Mouse (Mus musculus) NIH3T3 (cell line): Measurements from ENCODE around the gene Cfap54.

Experiments used
- DNase-seq: peaks from one replicate; pipeline ENCODE4 v3.0.0-alpha.2; 2012; ENCODE audit warnings: low read depth

The Cfap54 gene

DNA sequence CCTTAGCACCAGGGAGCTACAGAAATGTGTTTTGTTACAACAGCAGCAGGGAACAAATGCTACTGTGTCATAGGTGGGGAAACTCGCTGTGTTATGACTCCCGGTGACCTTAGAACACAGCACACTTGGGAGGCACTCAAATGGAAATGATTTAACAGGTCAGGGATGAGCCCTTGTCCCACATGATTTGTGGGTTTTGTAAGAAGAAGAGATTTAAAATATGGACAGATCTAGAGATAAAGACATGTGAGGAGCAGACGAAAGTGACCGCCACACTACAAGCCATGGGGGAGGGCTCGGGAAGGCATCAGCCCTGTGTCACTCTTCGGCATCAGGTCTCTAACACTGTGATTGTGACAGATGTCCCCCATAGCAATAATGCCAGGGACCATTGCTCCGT is 144.3 kb downstream of the Cfap54 start:
- no peak for DNase-seq

DNA sequence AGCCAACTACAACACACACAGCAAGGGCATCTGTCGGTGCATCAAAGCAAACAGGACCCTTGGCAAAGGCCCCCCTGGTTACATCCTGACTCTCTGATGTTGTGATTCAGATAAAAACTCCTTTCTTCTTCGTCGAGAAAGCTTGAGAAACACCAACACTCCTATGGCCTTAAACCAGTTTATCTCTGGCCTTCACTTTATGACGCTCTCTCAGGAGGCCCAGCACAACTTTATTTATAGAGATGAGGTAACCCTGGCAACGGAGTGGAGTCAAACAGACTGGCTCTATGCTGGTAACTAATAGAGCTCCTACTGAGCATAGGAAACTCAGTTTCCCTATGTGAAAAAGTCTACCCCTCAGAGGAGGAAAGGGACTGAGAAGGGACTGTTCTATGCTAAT is 146.9 kb downstream of the Cfap54 start:
- no peak for DNase-seq

DNA sequence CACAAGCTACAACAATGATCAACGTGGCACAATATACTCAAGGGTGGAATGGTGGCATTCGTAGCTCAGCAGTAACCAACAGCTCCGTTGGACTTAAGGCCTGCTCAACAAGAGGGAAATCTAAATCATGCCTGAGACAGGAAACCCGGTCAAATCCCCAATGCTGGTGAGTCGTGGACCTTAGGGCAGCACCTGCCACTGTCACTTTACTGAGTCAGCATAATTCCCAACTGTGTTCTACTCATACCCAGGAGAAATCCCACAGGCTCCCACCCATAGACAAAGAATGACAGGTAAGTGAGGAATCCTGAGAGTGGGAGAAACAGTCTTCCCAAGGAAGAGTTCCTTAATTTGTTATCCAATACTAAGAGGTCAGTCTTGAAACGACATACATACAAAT is 147.8 kb downstream of the Cfap54 start:
- no peak for DNase-seq

DNA sequence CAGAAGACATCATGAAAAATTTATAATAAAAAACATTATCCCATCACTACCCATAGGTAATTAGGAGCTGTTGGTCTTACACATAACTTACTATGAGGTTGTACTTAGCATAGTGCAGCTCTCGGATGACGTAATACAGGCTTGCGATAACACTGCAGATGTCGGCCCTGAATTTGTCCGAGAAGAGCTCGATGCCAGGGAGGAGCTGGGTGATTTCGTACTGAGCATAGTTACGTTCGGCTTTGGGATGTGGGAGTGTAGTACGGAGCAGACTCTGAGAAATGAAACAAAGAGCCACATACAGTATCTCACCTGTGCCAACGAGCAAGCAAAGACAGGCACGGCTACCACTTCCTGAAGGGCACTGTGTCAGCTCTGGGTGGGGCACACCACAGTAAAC is 149.0 kb downstream of the Cfap54 start:
- no peak for DNase-seq

DNA sequence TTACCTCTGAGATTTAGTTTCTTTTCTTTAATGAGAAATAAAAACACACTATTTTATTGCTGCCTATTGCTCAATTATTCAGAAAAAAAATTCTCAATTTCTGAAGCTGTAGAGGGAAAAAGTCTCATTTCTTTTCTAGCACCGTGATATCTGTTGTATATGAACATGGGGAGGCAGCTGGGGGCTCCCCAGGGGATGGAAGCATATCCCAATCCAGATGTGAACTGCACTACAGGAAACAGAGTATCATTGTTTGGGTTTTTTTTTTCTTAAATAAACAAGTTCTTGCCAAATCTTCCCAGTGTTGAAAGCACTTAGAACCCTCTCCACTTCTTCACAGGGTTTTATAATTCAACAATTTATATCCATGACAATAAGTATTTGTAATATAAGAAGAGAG is 151.4 kb downstream of the Cfap54 start:
- peak; percentile 51 for DNase-seq

DNA sequence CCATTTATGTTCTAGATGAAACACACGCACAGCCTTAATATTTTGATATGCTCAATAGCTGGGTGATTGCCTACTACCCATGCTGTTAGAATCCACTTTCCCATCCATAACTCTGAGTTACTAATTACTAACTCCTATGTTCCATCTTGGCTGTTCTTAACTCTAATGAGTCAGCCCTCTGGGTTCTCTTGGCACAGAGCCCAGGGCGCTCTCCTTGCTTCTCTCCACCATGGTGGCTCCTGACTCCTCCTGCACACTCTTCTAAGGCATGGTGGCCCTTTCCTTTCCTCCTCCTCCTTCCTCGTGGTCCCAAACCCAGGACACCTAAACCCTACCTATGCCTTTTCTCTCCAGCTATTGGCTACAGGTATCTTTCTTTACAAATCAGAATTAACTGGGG is 153.2 kb downstream of the Cfap54 start:
- DNase-seq = peak; percentile 61

DNA sequence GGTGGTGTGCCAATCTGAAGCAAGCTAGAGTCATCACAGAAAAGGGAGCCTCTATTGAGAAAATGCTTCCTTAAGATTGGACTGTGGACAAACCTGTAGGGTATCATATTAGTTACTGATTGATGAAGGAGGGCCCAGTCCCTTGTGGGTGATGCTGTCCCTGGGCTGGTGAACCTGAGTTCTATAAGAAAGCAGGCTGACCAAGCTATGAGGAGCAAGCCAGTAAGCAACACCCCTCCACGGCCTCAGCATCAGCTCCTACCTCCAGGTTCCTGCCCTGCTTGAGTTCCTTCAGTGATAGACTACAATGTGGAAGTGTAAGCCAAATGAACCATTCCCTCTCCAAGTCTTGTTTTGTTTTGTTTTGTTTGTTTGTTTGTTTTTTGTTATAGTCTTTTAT is 162.9 kb downstream of the Cfap54 start:
- DNase-seq = no peak

DNA sequence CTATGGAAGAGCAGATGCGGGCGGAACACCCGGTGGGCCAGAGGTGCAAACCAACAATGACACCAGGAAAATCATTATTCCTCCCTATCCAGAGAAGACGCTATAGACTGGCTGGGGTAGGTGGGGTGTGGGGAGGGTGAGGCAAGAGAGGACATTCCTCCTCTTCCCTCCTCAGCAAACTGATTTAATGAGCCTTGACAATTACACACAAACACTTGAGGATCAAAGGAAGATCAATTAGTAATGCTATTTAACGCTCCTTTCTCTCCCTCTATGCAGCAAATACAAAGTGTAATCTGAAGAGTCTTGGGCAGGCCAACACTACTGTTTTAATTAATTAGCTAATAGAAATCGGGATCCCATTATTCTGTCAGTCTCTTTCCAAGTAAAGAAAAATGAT is 174.2 kb downstream of the Cfap54 start:
- DNase-seq = no peak

DNA sequence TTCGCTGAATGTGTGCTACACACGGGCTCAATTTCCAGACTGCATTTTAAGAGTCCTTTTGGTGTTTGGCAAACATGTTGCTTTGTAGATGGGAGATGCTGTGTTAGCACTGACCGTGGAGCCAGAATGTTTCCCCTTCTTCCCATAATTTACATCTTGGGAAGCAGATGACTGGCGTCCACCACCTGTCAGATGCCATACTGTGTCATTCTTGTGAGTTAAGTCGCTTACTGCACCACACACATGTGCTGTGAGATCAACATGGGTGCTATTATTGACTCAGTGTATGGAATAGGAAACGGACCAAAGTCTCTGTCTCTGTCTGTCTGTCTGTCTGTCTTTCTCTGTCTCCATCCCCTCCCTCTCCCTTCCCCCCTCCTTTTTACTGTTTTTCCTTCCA is 193.0 kb downstream of the Cfap54 start:
- DNase-seq = no peak

DNA sequence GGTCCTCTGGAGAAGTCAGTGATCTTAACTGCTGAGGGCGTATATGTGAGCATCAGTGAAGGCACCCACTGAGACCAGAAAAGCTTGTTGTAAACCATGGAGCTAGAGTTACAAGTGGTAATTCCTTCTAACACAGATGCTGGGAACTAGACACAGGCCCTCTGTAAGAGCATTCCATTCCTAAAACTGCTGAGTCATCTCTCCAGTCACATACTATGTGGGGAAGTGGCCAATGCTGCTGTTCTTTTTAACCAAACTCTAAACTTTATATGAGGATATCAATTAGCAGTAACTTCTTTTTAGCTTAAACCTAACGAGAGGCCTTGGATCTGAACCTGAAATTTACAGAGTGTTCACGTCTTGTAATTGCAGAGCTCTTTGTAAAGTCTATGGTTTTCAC is 203.4 kb downstream of the Cfap54 start:
- peak; percentile 5 for DNase-seq

DNA sequence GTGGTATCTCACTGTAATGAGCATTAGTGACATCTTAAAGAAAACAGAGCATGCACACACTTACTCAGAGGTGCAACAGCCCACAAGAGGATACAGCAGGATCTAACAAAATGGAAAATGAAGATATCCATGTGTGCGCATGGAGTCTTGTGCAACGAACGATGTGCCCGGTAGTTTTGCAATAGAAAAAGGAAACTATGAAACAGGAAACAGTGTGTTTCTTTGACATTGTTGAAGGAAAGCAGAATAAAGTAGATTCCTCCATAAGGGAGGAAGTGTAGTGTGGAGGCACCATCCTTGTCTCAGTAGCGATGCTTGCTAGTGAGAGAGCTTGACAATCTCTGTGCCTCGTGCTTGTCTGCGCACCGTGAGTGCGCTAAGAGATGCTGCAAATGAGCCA is 240.4 kb downstream of the Cfap54 start:
- DNase-seq = no peak

DNA sequence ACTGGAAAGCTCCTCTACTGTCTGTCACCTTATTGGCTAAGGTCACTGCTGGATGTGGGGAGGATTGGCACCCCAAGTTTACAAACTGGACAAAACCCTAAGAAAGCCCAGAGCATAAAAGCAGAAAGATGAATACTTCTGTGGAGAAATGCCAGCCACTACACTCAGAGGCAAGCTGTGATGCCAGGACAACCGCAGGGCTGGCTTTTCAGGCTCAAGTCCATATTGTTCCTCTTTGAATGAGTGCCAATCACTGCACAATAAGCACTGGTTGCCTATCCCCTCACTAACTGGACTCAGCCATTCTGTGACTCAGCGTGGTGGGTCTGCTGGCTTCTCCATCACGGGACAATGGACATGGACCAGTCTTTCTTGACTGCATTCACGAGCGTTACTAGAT is 243.8 kb downstream of the Cfap54 start:
- no peak for DNase-seq

DNA sequence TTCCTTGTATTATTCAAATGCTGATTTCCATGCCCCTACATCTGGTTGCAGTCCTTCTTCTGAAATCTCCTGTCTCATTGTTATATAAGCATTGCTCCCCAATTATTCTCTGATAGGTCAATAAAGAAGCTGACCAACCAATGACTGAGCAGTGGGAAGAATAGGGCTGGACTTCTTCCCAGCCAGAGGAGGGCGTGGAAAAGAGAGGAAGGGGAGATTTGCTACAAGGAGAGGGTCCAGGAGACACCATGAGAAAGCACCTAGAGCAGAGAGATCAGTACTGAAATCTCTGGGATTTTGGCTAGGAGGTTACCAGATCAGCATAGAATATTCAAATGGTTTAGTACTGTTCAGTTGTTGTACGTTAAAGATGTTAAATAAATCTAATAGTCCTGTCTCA is 244.4 kb downstream of the Cfap54 start:
- no peak for DNase-seq

DNA sequence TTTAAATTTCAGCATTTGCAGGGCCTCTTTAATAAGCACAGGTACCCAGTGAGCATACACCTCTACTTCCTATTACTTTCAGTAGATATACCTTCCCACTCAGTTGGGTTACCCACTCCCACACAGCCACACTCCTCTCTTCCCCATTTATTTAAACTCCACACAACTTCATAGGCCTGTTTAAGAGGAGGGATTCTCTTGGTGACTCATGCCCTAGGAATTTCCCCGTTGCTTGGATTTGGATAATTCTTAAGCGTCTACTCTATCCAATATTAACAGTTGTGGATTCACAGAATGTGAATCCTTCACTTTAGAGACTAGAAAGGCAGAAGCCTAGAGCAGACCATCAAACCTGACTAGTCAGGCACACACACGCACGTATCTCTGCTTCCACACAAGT is 259.9 kb downstream of the Cfap54 start:
- DNase-seq = peak; percentile 41

DNA sequence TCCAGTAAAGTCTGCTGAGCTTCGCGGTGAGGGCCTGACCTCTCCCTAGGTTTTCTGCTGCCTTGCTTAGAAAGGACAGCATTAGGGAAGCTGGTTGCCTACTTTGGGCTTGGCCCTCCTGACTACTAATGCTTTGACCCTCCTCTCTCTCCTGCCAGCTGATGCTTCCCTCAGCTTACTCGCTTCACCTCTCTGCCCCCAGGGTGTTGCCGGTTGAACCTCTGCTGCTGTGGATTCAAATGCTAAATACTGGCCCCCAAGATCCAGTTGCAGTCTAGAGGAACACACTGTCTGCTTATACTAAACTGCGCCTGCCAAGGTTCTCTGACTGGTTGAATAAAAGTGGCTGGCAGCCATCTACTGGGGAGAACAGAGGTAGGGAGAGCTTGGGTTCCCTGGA is 263.2 kb downstream of the Cfap54 start:
- DNase-seq = no peak

DNA sequence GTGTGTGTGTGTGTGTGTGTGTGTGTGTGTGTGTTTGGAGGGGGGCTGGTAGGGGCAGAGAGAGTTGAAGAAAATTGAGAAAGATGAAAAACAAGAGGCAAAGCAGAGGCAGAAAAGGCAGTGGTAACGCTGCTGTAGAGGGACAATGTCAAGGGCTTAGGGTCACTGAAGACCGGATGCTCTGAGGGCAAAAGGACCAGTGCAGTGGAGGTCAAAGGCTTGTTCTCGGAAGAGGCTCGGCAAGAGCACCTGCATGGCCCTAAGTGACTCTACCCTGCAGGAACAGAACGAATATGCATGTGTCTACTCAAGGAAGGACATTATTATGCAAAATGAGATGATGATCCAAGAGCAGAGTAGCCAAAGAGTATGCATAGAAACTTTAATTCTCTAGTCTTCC is 264.5 kb downstream of the Cfap54 start:
- DNase-seq = no peak

DNA sequence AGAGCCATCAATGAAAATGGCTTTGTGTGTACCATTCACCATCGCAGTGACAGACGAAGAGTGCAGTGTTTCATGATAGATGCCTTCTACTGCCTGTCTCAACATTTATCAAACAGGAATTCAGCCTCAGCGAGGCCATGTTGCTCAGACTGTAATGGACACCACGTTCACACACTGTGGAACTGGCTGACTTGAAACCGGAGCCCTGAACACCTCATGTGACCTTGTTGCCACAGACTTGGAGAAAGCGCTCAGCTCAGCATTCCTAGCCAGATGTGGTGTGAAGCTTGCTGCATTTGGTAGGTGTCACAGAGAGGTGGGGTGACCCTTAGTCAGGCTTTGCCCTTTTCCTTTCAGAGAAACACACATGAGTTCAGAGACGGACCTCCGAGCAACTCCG is 270.5 kb downstream of the Cfap54 start:
- no peak for DNase-seq

DNA sequence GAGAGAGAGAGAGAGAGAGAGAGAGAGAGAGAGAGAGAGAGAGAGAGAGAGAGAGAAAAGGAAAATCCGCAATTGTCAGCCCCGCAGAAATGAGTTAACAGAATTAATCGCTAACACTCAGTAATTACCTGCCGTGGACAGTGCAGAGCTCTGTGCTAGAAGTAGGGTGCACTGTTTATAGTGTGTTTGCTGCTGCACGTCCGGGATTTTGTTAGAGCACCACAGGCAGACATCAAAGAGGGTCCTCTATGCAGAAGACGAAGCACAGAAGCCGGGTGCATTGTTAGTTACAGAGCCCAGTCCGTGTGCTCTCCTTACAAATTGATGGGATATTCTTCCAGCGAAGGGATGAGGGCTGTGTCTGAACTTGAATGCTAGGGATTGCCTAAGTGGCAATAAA is 289.5 kb downstream of the Cfap54 start:
- no peak for DNase-seq

DNA sequence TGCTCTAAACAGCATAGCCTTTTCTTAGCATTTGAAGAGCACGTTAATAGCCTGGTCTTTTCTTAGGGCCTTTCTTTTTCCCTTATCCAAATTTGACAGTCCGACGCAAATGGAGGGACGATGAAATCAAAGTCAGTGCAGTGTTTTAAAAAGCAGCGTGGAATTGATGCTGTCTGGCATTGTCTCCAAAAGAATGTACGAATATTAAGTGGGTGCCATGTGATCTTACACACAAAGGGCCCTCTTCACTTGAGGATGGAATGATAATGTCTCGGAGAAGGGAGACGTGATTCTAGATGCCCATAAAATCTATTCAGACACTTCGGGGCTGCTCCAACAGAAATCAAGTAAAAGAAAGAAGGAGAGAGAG is 289.9 kb downstream of the Cfap54 start:
- no peak for DNase-seq

DNA sequence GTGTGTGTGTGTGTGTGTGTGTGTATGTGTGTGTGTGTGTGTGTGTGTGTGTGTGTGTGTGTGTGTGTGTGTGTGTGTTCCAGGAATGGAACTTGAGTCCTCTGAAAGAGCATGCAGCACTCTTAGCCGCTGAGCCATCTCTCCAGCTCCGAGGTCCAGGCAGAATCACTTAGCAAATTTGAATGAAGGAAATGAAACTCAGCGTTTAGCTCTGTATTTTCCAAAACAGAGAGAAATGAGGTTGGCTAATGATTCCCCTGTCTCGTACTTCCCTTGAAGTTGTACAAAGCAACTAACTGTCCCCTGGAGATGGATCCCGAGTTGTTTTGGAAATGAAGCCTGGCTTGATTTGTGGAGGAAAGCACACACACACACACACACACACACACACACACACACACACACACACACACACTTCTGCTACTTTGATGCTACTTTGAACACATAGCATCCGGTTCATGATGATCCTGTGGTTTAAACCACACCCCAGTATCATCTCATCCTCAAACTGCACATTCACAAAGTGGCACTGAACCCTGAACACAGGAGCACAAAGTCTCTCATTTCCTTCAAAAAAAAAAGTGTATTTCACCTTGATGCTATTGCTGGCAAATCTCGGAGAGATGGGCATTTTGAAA is 290.4 kb downstream of the Cfap54 start:
- DNase-seq = no peak

DNA sequence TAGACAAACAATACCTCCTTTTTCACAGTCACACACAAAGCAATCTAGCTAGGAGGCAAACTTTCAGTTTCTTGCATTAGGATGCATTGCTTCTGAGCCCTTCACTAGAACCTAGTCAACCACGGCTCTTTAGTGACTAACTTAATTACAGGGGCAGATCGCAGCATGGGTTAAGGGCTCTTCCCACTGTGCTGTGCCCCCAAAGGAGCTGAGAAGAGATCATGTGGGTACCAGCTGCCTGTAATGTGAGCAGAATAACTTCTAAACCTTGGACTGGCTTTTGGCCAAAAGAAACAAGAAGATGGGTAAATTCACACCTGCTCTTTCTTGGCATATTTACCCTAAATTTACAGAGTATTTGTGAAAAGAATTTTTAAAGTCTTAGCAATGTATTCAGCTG is 291.2 kb downstream of the Cfap54 start:
- no peak for DNase-seq

DNA sequence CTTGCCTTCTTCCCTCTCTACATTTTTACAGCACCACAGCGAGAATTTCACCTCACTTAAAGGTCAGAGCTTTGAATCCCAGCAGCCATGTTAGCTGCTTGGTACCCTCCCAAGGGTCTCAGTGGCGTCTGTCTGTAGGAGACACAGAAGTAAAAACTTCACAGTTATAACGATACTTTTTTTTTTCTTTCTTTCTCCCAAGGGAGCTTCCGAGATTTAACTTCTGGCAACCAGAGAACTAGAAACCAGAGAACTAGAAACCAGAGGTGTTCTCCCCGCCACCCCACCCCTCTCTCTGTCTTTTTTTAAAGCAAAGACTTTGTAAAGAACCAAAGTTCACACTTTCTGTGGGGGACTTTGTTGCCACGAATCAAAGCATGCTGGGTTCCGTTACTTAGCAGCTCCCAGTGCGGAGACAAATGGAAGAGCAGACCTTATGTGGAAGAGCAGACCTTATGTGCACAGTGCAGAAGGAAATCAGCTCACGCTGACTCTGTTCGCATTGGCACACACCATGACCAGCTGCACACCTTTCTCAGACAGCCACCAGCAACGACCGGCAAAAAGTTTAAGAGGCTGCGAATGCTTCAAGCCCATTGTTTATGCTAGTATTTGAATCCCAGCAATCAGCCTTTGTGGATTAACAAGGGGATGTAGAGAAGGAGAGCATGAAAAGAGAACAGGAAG is 292.9 kb downstream of the Cfap54 start:
- DNase-seq = no peak

DNA sequence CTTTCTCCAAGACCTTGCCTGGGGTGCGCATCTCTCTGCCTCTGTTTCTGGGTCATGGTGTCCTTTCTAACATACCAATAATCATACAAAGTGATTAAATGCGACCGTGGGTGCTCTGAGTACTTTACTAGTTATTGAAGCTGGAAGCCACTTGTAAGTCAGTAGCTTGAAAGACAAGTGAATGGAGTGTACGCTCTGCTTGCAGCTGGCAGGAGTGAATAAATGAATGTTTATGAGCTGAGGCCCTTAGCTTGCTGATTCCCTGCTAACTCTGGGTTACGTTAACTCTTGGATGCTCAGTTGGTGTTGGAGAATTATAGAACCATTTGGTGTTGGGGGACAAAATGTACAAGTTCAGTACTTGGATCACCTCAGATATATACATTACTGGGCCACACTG is 298.7 kb downstream of the Cfap54 start:
- no peak for DNase-seq

DNA sequence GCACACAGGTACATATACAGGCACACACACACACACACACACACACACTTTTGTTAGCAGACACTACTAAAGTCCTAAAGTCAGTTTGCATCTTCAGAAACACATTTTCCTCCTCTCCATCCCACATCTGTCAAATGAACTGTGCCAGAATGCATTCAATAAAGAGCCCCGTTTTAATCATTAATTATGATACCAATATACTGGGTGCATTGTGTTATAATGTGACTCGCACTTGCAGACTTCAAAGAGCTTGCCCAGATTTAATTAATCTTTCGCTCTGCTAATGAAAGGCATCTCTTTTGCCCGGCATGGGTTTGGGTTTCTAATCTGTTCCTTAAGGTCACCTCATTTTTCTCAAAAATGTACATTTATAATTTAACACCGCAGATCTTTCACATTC is 327.1 kb downstream of the Cfap54 start:
- DNase-seq = no peak
